Mouse (Mus musculus): ENCODE measurements around the gene Cbx5.
"Not testable (repeated sequence)": the region's sequence is repeated elsewhere in the genome, so short reads cannot be mapped to it uniquely, and the experiment has no call there.

Gene Cbx5

DNA sequence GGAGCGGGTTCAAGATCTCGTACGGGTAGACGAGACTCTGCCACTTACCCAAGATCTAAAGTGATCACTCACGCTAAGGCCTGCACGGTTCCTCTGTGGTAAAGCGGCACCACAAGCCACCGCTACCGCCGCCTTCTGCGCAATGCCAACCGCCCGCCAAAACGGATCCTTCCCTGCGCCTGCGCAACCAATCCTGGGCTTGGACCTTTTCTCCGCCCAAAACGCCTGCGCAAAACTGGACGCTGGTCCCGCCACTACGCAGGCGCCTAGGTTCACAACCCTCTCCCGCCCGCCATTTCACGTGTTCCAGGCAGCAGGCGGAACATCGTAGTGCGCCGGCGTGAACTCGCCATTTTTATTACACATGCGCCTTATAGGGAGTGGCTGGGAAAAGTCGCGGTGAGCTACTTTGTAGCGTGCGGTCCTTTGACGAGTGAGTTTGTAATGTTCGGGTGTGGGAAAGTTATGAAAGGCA is at the start of gene Cbx5:
TSS of gene Cbx5 (minus strand) at position 132 of the 475 bp plus-strand sequence.
- DNase-seq (ENCODE audit: low spot score): peak; percentile 97

DNA sequence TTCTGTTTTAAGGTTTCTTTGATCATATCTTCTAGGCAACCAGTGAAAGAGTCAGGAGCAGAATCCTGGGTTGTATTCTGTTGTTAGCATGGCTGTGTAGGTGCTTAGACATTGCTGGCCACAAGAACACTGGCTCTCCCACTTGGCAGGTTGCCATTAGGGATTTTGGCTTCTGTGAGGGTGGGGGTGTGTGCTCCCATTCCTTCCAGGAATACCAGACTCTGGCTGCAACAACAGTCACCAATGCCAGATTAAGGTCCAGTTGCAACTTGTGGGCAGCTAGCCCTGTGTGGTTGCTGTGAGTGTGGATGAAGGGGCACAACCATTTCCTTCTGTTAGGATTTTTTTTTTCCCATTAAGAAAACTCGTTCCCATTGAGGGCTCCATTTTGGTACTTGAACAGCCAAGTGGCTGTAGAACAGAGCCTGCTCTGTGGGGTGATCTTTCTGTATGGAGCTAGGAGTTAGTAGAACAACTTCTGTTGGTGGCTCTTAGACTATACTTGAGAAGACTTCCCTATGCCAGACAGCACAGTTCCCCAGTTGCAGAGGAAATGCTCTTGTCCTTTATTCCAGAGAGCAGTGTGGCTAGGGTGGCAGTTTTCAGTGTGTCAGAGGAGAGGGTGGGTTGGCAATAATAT is 46.3 kb upstream of the Cbx5 start:
- no peak for DNase-seq (ENCODE audit: low spot score)

DNA sequence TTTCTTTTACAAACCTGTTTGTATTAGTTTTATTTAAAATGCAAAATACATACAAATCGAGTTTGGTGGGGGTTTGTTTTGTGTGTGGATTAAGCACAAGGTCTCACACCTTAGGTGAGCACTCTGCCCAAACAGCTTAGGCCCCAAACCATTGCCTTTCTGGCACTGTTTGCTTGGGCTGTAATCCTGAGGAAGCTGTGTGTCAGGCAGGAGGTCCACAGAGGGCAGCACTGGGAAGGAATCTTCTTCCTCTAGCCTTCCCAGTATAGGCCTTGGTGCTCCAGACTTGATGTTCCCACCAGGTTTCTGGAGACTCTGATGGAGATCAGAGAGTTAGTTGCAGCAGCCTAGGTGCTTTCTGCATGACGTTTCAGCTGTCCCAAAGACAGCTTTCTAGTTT is 45.0 kb upstream of the Cbx5 start:
- DNase-seq (ENCODE audit: low spot score): no peak

DNA sequence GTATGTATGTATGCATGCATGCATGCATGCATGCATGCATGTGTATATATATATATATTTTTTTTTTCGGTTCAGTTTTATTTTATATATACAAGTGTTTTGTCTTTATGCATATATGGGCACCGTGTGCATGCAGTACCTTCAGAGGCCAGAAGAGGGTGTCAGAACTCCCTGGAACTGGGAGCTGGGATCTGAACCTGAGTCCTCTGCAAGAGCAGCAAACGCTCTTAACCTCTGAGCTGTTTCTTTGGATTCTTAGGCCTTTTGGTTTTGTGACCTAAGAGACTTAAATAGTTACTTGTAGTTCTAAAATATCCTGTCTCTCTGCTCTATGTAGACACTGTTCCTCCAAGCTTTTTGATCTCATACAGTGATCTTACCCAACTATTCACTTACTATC is 44.5 kb upstream of the Cbx5 start:
- peak; percentile 74 for DNase-seq (ENCODE audit: low spot score)

DNA sequence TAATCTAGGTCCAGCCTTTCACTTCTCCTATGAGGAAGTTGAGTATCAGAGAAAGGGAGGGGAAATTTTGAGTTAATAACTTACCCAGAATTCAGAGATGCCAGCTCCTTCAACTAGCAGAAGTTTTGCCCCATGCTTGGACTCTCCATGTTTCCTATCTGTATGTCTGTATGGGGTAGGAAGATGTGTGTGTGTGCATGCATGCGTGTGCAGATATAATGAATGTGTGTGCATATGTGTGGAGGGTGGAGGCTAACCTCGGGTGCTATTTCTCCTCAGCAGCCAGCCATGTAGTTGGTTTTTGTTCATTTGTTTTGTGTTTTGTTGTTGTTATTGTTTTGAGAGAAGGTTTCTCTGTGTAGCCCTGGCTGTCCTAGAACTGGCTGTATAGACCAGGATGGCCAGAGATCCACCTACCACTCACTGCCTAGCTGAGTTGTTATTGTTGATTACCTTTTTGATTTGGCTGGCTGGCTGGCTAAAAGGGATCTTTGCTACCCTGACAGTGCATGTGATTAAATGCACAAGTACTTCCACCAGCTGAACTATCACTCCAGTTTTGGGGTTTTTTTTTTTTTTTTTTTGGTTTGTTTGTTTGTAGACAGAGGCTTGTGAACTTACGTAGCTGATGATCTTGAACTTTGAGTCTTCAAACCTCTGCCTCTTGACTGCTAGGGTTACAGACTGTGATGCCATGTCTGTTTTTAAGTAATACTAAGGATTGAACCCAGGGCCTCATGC is 42.0 kb upstream of the Cbx5 start:
- DNase-seq (ENCODE audit: low spot score): no peak

DNA sequence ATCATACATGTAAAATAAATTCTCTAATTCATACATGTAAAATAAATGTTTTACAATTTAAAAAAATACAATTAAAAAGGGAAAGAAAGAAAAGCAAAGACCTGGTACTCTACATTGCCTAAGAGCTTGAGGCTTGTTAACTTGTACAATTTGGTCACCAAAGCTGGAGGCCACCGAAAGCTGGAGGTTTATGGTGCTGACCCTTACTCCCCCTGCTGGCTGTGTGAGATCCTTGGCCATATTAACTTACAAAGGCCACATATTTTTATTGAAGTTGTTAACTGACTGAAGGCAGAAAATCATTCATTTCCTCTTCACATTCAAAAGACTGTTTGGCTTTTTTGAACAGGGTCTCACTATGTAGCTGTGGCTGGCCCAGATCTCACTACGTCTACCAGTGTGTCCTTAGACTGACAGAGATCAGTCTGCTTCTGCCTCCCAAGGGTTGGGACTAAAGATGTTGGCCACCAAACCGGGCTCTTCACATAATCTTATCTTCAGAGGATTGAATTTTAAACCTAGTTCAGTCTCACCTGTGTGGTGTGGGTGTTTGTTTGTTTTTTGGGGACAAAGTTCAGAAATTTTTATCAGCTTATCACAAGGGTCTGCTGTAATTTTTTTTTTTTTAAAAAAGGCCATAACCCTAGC is 41.3 kb upstream of the Cbx5 start:
- peak; percentile 75 for DNase-seq (ENCODE audit: low spot score)

DNA sequence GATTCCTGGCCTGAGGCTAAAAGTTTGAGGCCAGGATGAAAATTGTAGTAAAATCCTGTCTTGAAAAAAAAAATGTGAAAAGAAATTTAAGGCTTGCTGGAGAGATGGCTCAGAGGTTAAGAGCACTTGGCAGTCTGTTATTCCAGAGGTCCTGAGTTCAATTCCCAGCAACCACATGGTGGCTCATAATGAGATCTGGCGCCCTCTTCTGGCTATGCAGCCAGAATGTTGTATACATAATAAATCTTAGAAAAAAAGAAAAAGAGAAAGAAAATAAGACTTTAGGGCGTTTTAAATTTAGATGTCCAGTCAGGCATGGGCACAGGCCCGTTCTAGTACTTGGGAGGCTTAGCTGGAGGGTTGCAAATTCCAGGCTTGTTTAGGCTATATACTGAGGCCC is 40.1 kb upstream of the Cbx5 start:
- no peak for DNase-seq (ENCODE audit: low spot score)

DNA sequence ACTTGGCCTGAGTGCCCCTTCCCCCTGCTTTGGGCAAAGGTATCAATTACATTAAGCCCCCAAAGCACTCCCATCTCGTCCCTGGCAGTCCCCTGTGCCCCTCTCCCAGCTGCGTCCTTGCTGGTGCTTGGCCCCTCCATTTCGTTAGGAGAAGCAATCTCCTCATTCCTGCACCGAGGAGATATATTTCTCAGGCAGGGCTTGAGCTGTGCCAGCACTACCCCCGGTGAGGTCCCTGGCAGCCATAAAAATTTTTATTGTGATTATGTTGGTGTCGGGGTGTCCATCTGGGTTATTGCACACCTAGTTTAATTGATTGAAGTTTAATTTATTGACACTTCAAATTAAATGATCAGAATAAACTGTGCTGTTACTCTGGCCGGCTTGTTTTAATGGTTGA is 38.3 kb upstream of the Cbx5 start:
- DNase-seq (ENCODE audit: low spot score): no peak

DNA sequence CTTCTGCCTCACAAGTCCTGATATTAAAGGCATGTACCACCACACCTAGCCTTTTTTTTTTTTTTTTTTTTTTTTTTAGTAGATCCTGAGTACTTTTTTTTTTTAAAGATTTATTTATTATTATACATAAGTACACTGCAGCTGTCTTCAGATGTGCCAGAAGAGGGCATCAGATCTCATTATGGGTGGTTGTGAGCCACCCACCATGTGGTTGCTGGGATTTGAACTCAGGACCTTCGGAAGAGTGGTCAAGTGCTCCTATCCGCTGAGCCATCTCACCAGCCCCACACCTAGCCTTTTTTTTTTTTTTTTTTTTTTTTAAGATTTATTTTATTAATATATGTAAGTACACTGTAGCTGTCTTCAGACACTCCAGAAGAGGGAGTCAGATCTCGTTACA is 36.3 kb upstream of the Cbx5 start:
- not testable (repeated sequence) for DNase-seq (ENCODE audit: low spot score)

DNA sequence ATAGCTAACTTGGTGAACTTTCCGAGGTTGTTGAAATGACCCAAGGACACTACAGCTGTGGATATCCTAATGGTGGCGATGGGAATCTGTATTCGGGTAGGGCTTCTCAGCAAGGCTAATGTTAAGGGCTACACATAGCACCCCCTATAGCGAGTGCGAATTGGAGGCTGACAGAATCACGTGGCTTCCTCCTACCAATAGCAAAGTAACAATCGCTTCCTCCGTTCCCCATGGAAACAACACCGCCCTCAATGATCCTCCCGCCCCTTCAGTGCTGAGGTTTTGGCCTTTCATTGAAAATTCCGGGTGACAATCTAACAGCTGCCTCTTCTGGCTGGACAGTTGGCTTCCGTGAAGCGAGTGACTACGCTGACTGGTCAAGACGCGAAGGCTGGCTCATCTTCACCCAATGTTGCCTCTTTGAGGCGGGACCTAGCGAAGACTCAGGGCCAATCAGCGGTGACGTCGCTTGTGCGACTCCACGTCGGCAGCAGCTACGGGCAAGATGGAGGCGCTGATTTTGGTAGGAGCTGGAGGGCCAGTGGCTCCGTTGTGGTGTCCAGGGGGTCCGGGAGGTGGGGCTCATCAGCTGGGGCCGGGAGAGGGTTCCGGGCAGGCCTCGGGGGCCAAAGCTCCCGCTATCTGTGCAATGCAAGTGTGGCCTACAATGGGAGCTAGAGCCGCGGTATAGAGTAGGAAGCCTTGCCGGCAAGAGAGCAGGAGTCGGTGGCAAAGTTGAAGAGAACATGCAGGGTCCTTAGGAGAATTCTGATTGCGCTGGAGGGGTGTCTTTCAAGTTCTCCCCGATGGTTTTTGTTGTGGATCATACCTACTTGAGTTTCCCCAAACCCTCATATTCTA is 33.0 kb upstream of the Cbx5 start, which contains the start of gene Copz1:
TSS of gene Copz1 (plus strand) at position 296 of the 861 bp plus-strand sequence.
- peak; percentile 100 for DNase-seq (ENCODE audit: low spot score)

DNA sequence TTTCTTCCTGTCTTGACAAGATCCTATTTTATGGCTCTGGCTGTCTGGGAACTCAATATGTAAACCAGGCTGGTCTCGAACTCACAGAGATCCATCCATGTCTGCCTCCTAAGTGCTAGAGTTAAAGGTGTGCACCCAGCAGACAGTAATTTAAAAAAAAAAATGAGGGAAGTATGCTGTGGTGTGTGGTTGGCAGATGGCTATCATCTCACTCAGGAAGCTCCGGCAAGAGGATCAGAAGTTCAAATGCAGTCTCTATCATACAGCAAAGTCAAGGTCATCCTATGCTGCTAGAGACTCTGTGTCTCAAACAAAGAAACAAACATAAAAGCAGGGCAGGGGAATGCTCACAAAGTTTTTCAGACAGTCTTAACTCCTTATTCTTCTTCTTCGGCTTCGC is 29.3 kb upstream of the Cbx5 start:
- no peak for DNase-seq (ENCODE audit: low spot score)

DNA sequence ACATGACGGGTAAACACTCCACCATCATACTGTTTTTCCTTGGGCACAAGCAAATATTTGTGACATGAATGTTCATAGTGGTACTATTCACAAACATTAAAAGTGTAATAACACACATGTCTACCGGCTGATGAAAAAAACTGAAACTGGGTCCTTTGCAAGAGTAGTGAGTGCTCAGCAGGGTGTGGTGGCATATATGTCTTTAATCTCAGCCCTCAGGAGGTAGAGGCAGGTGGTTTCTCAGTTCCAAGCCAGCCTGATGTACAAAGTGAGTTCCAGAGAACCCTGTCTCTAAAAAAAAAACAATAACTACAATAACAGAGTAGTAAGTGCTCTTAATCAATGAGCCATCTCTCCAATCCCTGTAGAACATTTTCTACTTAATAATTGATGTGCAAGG is 25.2 kb upstream of the Cbx5 start:
- no peak for DNase-seq (ENCODE audit: low spot score)

DNA sequence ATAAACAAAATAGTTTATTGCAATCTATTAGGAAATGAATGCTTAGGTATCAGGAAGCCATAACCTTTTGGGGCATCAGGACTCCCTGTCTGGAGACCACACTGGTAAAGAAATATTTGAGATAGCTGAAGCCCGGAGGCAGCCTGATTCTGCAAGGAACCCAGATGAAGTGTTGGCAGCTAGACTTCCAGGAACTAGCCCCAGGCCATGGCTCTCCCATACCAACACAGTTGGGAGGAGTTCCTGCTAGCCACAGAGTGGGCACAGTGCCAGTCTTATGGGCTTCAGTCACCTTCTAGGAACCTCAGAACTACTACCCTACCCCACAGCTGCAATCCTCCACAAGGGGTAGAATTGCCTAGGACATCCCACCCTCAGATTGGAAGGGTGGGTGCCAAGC is 20.4 kb upstream of the Cbx5 start:
- DNase-seq (ENCODE audit: low spot score): no peak

DNA sequence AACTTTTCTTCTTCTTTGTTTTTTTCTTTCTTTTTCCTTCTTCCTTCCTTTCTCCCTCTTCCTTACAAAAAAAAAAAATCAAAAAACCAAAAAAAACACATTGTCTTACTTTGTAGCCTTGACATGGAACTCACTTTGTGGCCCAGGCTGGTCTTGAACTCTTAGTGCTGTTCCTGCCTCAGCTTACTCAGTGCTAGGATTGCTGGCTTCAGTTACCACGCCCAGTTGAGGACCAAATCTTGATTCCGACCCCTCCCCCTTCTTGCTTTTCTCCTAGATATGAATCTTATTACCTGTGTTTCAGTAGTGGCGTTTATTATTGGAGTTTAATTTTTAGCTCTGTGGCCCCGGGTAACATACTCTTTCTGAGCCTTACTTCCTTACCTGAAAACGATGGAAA is 19.5 kb upstream of the Cbx5 start:
- no peak for DNase-seq (ENCODE audit: low spot score)

DNA sequence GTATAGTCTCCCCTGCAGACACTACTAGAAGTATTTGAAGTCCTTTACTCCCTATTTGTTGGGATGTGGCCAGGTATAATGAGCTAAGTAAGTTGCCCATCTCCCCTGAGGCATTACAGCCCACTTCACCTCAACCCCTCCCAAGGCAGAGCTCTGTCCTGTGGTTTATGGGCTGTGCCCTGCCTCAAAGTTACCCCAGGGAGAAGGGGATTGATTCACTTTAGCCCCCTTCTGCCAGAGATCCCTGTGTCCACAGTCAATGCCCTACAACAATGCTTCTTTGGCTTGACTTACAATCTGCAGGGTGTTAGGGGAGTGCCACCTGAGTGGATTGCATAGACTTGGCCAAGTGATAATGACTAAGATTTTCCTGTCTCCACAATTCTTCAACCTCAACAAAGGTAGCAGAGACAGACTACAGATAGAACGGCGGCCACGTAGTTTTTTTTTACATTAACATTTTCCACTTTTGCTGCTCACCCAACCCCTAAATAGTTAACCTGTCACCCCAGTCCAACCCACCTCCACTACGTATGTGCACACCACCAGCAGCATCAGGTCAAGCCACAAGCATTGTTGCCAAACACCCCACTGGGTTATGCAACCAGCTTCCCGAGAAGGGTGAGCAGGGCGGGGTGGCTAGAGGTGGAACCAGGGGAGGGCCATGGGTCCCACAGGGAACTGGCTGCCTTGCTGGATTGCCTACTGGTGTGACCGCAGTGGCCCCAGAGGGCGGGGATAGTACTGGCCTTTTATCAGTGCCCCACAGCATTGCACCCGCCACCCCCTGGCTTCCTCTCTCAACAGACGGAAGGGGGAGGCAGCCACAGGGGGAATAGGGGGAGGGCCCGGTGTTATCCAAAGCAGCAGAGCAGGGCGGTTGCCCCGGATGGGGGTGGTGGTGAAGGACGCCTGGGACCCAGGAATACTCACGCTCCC is 18.4 kb upstream of the Cbx5 start, which contains the start of gene Nfe2:
TSS of gene Nfe2 (minus strand) at position 614 of the 939 bp plus-strand sequence.
- peak; percentile 65 for DNase-seq (ENCODE audit: low spot score)

DNA sequence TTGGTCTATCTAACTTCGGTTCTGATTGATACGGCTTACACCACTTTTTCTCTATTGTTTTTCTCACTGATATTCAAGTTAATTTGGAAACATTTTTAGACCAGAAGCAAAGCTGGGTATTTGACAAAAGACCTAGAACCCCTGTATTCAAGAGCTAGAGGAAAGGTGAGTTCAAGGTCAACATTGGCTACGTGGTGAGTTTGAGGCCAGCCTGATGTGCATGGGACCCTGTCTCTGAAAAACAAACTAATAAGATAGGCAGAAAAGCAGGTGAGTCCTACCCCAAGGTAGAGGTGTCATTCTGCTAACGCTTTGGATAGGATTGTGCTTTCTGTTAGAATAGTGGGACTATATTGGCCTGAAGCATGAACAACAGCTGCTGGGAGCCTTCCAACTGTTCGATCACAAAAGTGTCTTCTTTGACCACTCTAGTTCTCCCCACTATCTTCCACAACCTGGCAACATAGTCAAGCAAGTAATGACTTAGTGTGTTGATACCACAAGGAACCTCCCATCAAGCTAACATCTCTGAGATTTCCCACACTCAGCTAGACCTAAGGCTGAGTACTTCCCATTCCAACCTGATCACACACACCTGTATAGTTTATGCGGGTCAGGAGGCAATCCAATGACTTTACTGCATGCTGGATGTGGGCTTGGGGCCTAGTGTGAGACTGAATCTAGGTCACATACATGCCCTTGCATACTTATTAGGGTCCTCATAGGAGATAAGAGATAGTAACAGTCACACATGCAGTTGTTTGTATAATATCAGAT is 16.8 kb upstream of the Cbx5 start:
- DNase-seq (ENCODE audit: low spot score): no peak

DNA sequence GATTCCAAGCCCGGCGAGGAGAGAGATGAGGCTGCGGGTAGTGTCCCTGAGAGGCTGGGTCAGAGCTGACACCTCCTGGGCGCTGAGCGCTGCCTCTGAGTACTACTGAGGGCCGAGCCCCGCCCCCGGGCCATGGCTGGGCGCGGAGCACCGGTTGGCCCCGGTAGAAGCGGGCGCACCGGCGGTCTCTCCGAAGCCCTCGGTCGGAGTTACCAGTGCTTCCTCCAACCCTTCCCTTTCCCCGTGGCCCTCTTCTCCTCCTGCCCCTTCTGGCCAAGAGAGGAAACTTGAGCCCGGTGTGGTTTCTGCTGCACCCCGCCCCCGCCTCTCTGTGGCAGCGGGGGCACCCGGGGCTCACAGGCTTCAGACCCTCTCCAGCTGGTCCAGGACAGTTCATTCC is 15.6 kb upstream of the Cbx5 start:
- peak; percentile 58 for DNase-seq (ENCODE audit: low spot score)

DNA sequence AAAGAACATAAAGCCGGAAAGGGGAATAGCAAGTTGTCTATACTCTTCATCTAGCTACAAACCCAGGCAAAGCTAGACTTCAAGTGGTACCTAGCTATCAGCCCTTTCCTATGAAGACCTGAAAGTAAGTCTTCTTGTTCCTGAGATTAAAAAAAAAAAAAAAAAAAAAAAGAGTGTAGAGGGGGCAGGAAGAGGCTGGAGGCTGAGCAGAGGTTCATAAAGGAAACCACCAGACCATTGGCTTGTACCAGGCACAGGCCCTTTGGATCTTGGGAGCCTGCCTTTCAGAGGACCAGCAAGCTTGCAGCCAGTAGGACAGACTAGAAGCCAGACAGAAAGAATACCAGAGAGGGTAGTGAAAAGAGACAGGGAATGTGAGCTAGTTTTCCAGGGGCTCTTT is 13.7 kb upstream of the Cbx5 start:
- DNase-seq (ENCODE audit: low spot score): no peak

DNA sequence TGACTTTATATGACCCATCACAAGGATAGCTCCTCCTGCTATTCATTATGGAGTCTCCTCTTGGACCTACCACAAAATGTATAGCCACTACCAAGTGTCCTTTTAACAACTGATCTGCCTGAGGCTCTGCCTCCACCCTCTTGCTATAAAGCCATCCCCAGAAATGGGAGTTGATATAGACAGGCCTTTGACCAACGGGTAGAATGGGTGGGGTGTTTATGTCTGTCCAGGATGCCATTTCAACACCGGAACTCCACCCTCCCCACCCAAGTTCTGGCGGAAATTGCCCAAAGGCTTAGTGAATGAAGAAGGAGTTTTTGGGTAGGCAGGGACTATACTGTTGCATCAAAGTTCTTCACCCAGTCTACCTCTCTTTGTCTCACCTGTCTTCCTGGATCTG is 13.0 kb upstream of the Cbx5 start:
- no peak for DNase-seq (ENCODE audit: low spot score)

DNA sequence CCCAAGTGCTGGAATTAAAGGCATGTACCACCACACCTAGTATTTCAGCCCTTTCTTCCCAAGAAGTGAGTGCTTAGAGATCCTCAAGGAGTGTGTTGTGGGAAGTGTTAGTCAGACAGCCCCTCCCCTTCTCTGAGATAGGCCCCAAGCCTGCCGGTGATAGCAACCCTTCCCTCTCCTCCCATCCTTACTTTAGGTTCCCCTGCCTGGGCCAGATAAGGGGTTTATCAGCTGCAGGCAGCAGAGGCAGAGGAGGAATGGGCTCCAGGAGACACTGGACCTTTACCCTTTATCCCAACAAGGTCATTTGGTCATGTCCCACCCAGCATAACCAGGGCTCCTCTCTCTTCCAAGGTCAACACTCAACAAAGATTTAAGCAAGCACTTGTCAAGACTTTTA is 12.0 kb upstream of the Cbx5 start:
- DNase-seq (ENCODE audit: low spot score): no peak
